Mouse (Mus musculus) small intestine, adult 2 months (tissue): ENCODE data around the gene Nrm. TPM values are rescaled to one million over a fixed set of nuclear protein-coding genes. Genes with fewer than 3 reads are reported as not detected.

ENCODE experiments used
- H3K27ac ChIP-seq: fragments of 200-500 bp; 2 replicates; pipeline ENCODE4 v1.5.1; 2012; ENCODE audit warnings: low read depth, low read length, control low read depth, inconsistent platforms; ENCODE audit not compliant: insufficient read depth
- H3K27me3 ChIP-seq: fragments of 200-500 bp; 2 replicates; pipeline ENCODE4 v1.6.1; 2012; ENCODE audit warnings: mild to moderate bottlenecking, moderate library complexity, low read length, inconsistent platforms; ENCODE audit not compliant: control insufficient read depth, insufficient read depth
- H3K36me3 ChIP-seq: fragments of 200-500 bp; 2 replicates; pipeline ENCODE4 v1.6.1; 2012; ENCODE audit warnings: mild to moderate bottlenecking, low read length, control low read depth, inconsistent platforms; ENCODE audit not compliant: control insufficient read depth, insufficient read depth
- H3K4me1 ChIP-seq: fragments of 200-500 bp; 2 replicates; pipeline ENCODE4 v1.6.1; 2012; ENCODE audit warnings: low read length, inconsistent platforms, mixed read lengths; ENCODE audit not compliant: control insufficient read depth, insufficient read depth, insufficient read length
- H3K4me3 ChIP-seq: fragments of 200-500 bp; 2 replicates; pipeline ENCODE4 v1.5.1; 2012; ENCODE audit warnings: low read depth, mild to moderate bottlenecking, control low read depth, inconsistent platforms, low read length, moderate library complexity
- CTCF ChIP-seq: fragments of 200-500 bp; IDR thresholded peaks from 2 replicates; pipeline ENCODE4 v1.5.1; 2012; ENCODE audit warnings: low read depth, mild to moderate bottlenecking, control low read depth, inconsistent platforms, low read length, moderate library complexity, mixed read lengths; ENCODE audit not compliant: insufficient replicate concordance, insufficient read length; ENCODE audit errors: extremely low read depth
- POLR2A ChIP-seq: fragments of 200-500 bp; IDR thresholded peaks from 2 replicates; pipeline ENCODE4 v1.6.1; 2012; ENCODE audit warnings: low read depth, mild to moderate bottlenecking, control low read depth, inconsistent platforms, low read length, moderate library complexity
- WGBS: fragments of 180-500 bp; shearing (Covaris S2); methylation state at CpG from one replicate; pipeline ENCODE4 v1.1.7; 2018; 5-methylcytosine and 5-hydroxymethylcytosine counted together
- polyA plus RNA-seq: library from polyadenylated mRNA; depleted of rRNA; stranded (reverse); fragments of >200 nt; gene quantifications from 2 replicates; pipeline ENCODE4 v1.2.3, GENCODE M21; 2012; rRNA removed

Gene Nrm
- polyA plus RNA-seq, 1 experiment = 15.9 TPM

DNA sequence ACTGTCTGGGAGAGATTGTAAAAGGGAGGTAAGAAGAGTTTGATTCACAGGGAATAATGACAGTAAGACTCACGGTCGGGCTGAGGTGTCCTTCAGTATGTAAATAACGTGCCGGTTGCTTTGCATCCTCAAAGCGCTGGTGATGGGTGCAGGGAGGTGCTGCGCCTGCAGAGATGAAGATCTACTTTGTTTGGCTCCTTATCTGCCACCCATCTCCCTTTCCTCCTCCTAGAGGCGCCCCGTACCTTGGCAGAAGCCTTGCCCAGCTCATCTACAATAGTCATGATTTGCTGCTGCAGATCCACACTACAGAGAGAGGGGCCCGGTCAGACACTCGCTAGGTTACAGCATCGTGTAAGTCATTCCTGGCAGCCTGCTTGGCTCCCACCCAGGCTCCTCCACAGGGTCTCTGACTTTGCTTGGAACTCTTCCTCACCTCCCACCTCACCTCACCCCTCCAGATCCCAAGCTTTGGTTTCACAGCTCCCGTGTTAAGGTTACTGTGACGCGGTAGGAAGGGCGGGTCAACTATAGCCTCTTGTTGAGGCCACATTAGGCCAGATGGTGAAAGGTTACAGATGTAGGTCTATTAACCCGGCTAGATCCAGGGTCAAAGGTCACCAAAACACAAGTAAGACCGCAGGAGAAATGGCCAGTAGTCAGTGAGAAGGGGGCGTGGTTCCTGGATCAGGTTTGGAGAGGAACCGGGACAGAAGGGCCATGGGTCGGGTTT is 48.2 kb downstream of the Nrm start:
- WGBS = 14% methylated on average over 20 of the region's 20 CpGs
- H3K27ac ChIP-seq = peak overlapping the region; percentile 85
- H3K36me3 ChIP-seq = peaks cover 26% of the 10 kb centered on the region
- peak overlapping the region; percentile 86 for H3K4me3 ChIP-seq
- H3K27me3 ChIP-seq = no peaks in the 10 kb centered on the region
- peaks cover 3% of the 10 kb centered on the region; the same call in 1 of the 2 replicates for H3K4me1 ChIP-seq
- TF ChIP-seq POLR2A (no peak), CTCF (no peak)

DNA sequence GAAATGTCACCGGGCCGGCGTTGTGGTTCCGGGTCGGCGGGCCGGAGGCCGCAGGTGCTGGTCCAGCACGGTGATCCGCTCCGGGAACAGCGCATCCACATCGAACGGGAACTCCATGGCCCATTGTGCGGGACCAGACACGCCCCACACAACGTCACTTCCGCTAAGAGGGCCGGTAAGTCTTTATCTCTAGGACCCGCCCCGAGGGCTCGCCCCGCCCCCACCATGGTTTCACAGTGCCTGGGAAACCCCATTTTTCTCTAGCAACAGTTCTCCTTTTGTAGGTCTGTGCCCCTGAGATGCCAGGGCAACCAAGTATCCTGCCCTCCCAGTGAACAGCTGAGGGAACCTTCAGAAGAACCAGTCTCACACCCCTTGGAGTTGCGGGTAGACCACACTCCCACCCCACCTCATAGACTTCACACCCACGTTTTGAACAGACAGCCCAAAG is 48.8 kb downstream of the Nrm start, which contains the start of gene Atat1:
Atat1 (minus strand) TSS at position 157 of the 451 bp plus-strand sequence.
- peak within 1 kb of the TSS; percentile 85 for H3K27ac ChIP-seq
- TF ChIP-seq POLR2A (no peak; the same call in 1 of the 2 replicates), CTCF (no peak)
- peaks cover 26% of the 10 kb centered on the region for H3K36me3 ChIP-seq
- peak within 1 kb of the TSS; percentile 86 for H3K4me3 ChIP-seq
- WGBS = 2% methylated on average over 25 of the region's 25 CpGs
- no peaks in the 10 kb centered on the region for H3K27me3 ChIP-seq
- H3K4me1 ChIP-seq = peaks cover 3% of the 10 kb centered on the region; the same call in 1 of the 2 replicates

DNA sequence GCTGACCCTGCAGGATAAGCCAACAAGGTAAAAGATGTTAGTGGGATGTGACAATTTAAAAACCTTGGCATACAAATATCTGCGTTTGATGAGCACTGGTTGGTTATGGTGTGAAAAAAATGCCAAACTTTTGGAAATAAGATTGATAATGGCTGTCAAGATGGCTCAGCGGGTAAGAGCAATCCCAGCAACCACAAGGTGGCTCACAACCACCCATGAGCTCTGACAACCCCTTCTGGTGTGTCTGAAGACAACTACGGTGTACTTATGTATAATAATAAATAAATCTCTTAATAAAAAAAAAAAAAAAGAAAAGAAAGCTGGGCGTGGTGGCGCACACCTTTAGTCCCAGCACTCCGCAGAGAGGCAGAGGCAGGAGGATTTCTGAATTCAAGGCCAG is 53.9 kb downstream of the Nrm start:
- Histone ChIP-seq H3K4me1 (peaks cover 9% of the 10 kb centered on the region), H3K4me3 (no peak overlapping the region; the same call in 1 of the 2 replicates), H3K27me3 (no peaks in the 10 kb centered on the region), H3K27ac (peak overlapping the region; percentile 51; the same call in 1 of the 2 replicates), H3K36me3 (peaks cover 34% of the 10 kb centered on the region)
- TF ChIP-seq CTCF (peak; percentile 10; the same call in 1 of the 2 replicates), POLR2A (no peak)
- WGBS = 62% methylated on average over 6 of the region's 6 CpGs

Other genes with a start within 250 kb of the Nrm start
- gene Gm9573, start 234.7 kb upstream of the Nrm start, polyA plus RNA-seq = not detected in 2 replicates
- 0.23 and 85.7 TPM in 2 replicates for gene Mucl3, start 217.6 kb upstream of the Nrm start, polyA plus RNA-seq
- 18.2 and 26.5 TPM in 2 replicates for gene Vars2, start 193.7 kb upstream of the Nrm start, polyA plus RNA-seq
- 11.0 and 17.2 TPM in 2 replicates for gene Gtf2h4, start 187.6 kb upstream of the Nrm start, polyA plus RNA-seq
- gene Ddr1, start 156.7 kb upstream of the Nrm start, polyA plus RNA-seq = 51.9 and 76.9 TPM in 2 replicates
- gene Ier3, start 39.6 kb upstream of the Nrm start, polyA plus RNA-seq = 6.1 and 8.6 TPM in 2 replicates
- 33.4 and 53.2 TPM in 2 replicates for gene Flot1, start 38.1 kb upstream of the Nrm start, polyA plus RNA-seq
- gene Tubb5, start 23.0 kb upstream of the Nrm start, polyA plus RNA-seq = 82.8 and 157 TPM in 2 replicates
- gene Mdc1, start 19.8 kb upstream of the Nrm start, polyA plus RNA-seq = 1.7 and 3.2 TPM in 2 replicates
- gene Ppp1r18, start 4.3 kb downstream of the Nrm start, polyA plus RNA-seq = 16.5 and 22.0 TPM in 2 replicates
- 47.0 and 64.3 TPM in 2 replicates for gene Dhx16, start 18.5 kb downstream of the Nrm start, polyA plus RNA-seq
- 82.8 and 142 TPM in 2 replicates for gene 2310061I04Rik, start 36.1 kb downstream of the Nrm start, polyA plus RNA-seq
- 24.7 and 56.1 TPM in 2 replicates for gene Atat1, start 48.8 kb downstream of the Nrm start, polyA plus RNA-seq
- 49.0 and 63.4 TPM in 2 replicates for gene Mrps18b, start 55.1 kb downstream of the Nrm start, polyA plus RNA-seq
- 15.1 and 33.3 TPM in 2 replicates for gene Ppp1r10, start 55.1 kb downstream of the Nrm start, polyA plus RNA-seq
- gene Abcf1, start 108.4 kb downstream of the Nrm start, polyA plus RNA-seq = 52.7 and 84.9 TPM in 2 replicates
- gene Gnl1, start 118.5 kb downstream of the Nrm start, polyA plus RNA-seq = 13.1 and 24.7 TPM in 2 replicates
- gene Prr3, start 118.9 kb downstream of the Nrm start, polyA plus RNA-seq = 5.5 and 7.8 TPM in 2 replicates
- 0.98 and 5.4 TPM in 2 replicates for gene H2-T24, start 159.2 kb downstream of the Nrm start, polyA plus RNA-seq
- 268 and 784 TPM in 2 replicates for gene H2-T23, start 171.5 kb downstream of the Nrm start, polyA plus RNA-seq
- 32.0 and 60.5 TPM in 2 replicates for gene H2-T22, start 181.4 kb downstream of the Nrm start, polyA plus RNA-seq
- not detected in 2 replicates for gene Gm6034, start 181.6 kb downstream of the Nrm start, polyA plus RNA-seq
- gene Gm11127, start 197.1 kb downstream of the Nrm start, polyA plus RNA-seq = 70.6 and 179 TPM in 2 replicates